Mouse (Mus musculus) neural tube, embryonic 14.5 days (tissue): ENCODE data around the gene Mon2. TPM values are rescaled to one million over a fixed set of nuclear protein-coding genes. Genes with fewer than 3 reads are reported as not detected.

Experiments used
- ATAC-seq: fragments of 200-750 bp; cut with Nextera tagmentation; 2 replicates; pipeline ENCODE4 v1.8.0; 2017; ENCODE audit warnings: low read depth, mild to moderate bottlenecking, moderate TSS enrichment, moderate library complexity
- H3K27ac ChIP-seq: fragments of 300-500 bp; sonication (generic); 2 replicates; pipeline ENCODE4 v1.5.1; 2014; ENCODE audit warnings: low read depth, mild to moderate bottlenecking, control low read depth, low read length, moderate library complexity, mixed read lengths
- H3K27me3 ChIP-seq: fragments of 300-500 bp; sonication (generic); 2 replicates; pipeline ENCODE4 v1.6.1; 2014; ENCODE audit warnings: low read length; ENCODE audit not compliant: control insufficient read depth, insufficient read depth
- H3K36me3 ChIP-seq: fragments of 300-500 bp; sonication (generic); 2 replicates; pipeline ENCODE4 v1.6.1; 2014; ENCODE audit warnings: low read length, mixed read lengths; ENCODE audit not compliant: control insufficient read depth, insufficient read depth
- H3K4me1 ChIP-seq: fragments of 300-500 bp; sonication (generic); 2 replicates; pipeline ENCODE4 v1.6.1; 2014; ENCODE audit warnings: low read length; ENCODE audit not compliant: control insufficient read depth, insufficient read depth
- H3K4me2 ChIP-seq: fragments of 300-500 bp; sonication (generic); 2 replicates; pipeline ENCODE4 v1.6.1; 2014; ENCODE audit warnings: mild to moderate bottlenecking, low read depth, low read length, control low read depth
- H3K4me3 ChIP-seq: fragments of 300-500 bp; sonication (generic); 2 replicates; pipeline ENCODE4 v1.5.1; 2014; ENCODE audit warnings: low read depth, low read length, control low read depth, mixed read lengths
- H3K9ac ChIP-seq: fragments of 300-500 bp; sonication (generic); replicated peaks from 2 replicates; pipeline ENCODE4 v1.6.1; 2014; ENCODE audit warnings: low read depth, mild to moderate bottlenecking, control low read depth, low read length, mixed read lengths
- H3K9me3 ChIP-seq: fragments of 300-500 bp; sonication (generic); 2 replicates; pipeline ENCODE4 v1.6.1; 2016; ENCODE audit warnings: low read length; ENCODE audit not compliant: control insufficient read depth
- WGBS: fragments of 180-500 bp; shearing (Covaris S2); extraction: QIAGEN DNeasy Blood & Tissue Kit; methylation state at CpG from one replicate; pipeline ENCODE4 v1.1.7; 2014; 5-methylcytosine and 5-hydroxymethylcytosine counted together
- microRNA counts: library from miRNA; unstranded; fragments of <30 nt; microRNA quantifications from one replicate; lab custom pipeline; 2016
- microRNA-seq: library from miRNA; unstranded; fragments of <30 nt; microRNA quantifications from one replicate; pipeline ENCODE4, GENCODE M21; 2016
- polyA plus RNA-seq: library from polyadenylated mRNA; unstranded; fragments of >200 nt; fragmentation: Nextera tagmentation; extraction: Ambion mirVana; gene quantifications from 2 replicates; pipeline ENCODE4 v1.2.1, GENCODE M21; 2014

The Mon2 gene
- polyA plus RNA-seq, 1 experiment from 2014 or later: 34.7 TPM

GRCm38 (mm10) chr10:122958699-122959098 lies 117.6 kb downstream of the Mon2 start:
- H3K9ac ChIP-seq: no peak overlapping the region
- WGBS: 89% methylated on average over 5 of the region's 5 CpGs
- no peak overlapping the region for H3K27ac ChIP-seq
- no peak overlapping the region for H3K4me2 ChIP-seq
- ATAC-seq: no peak
- no peaks in the 10 kb centered on the region for H3K27me3 ChIP-seq
- no peaks in the 10 kb centered on the region for H3K36me3 ChIP-seq
- no peaks in the 10 kb centered on the region for H3K9me3 ChIP-seq
- peaks cover 7% of the 10 kb centered on the region for H3K4me1 ChIP-seq
- H3K4me3 ChIP-seq: no peak overlapping the region

GRCm38 (mm10) chr10:122957918-122958317 lies 118.4 kb downstream of the Mon2 start:
- no peak overlapping the region for H3K4me2 ChIP-seq
- ATAC-seq: no peak
- H3K4me1 ChIP-seq: no peaks in the 10 kb centered on the region
- no peak overlapping the region for H3K4me3 ChIP-seq
- H3K27ac ChIP-seq: no peak overlapping the region
- no peak overlapping the region for H3K9ac ChIP-seq
- H3K27me3 ChIP-seq: no peaks in the 10 kb centered on the region
- no peaks in the 10 kb centered on the region for H3K9me3 ChIP-seq
- no peaks in the 10 kb centered on the region for H3K36me3 ChIP-seq
- WGBS: 93% methylated on average over 2 of the region's 2 CpGs

GRCm38 (mm10) chr10:122953576-122953975 lies 122.7 kb downstream of the Mon2 start:
- H3K36me3 ChIP-seq: no peaks in the 10 kb centered on the region
- no peak for ATAC-seq
- H3K4me2 ChIP-seq: no peak overlapping the region
- no peak overlapping the region for H3K27ac ChIP-seq
- no peak overlapping the region for H3K4me3 ChIP-seq
- H3K9ac ChIP-seq: no peak overlapping the region
- H3K27me3 ChIP-seq: no peaks in the 10 kb centered on the region
- 94% methylated on average over 9 of the region's 9 CpGs for WGBS
- H3K4me1 ChIP-seq: no peaks in the 10 kb centered on the region
- no peaks in the 10 kb centered on the region for H3K9me3 ChIP-seq

- Histone ChIP-seq H3K4me1 (no peaks in the 10 kb centered on the region), H3K27me3 (no peaks in the 10 kb centered on the region), H3K4me3 (no peak overlapping the region), H3K9me3 (no peaks in the 10 kb centered on the region), H3K4me2 (no peak overlapping the region), H3K36me3 (no peaks in the 10 kb centered on the region), H3K27ac (no peak overlapping the region), H3K9ac (no peak overlapping the region)
- WGBS: 42% methylated on average over 6 of the region's 6 CpGs
- ATAC-seq: no peak
Measured at GRCm38 (mm10) chr10:122950966-122951365, 125.3 kb downstream of the Mon2 start.

- no peaks in the 10 kb centered on the region for H3K27me3 ChIP-seq
- ATAC-seq: no peak
- no peak overlapping the region for H3K27ac ChIP-seq
- no peak overlapping the region for H3K9ac ChIP-seq
- no peaks in the 10 kb centered on the region for H3K4me1 ChIP-seq
- no peak overlapping the region for H3K4me3 ChIP-seq
- H3K36me3 ChIP-seq: no peaks in the 10 kb centered on the region
- H3K4me2 ChIP-seq: no peak overlapping the region
- WGBS: 79% methylated on average over 5 of the region's 5 CpGs
- H3K9me3 ChIP-seq: no peaks in the 10 kb centered on the region
Measured at GRCm38 (mm10) chr10:122944888-122945287, 131.4 kb downstream of the Mon2 start.

- Histone ChIP-seq H3K9me3 (no peaks in the 10 kb centered on the region), H3K4me3 (no peak overlapping the region), H3K4me1 (no peaks in the 10 kb centered on the region), H3K4me2 (no peak overlapping the region), H3K27ac (no peak overlapping the region; the same call in 1 of the 2 replicates), H3K27me3 (no peaks in the 10 kb centered on the region), H3K36me3 (no peaks in the 10 kb centered on the region), H3K9ac (no peak overlapping the region)
- WGBS: 36% methylated on average over 6 of the region's 6 CpGs
- no peak for ATAC-seq
Measured at GRCm38 (mm10) chr10:122943824-122944223, 132.5 kb downstream of the Mon2 start.

GRCm38 (mm10) chr10:122942771-122943170 lies 133.5 kb downstream of the Mon2 start:
- WGBS: 91% methylated on average over 7 of the region's 7 CpGs
- no peak overlapping the region for H3K9ac ChIP-seq
- no peaks in the 10 kb centered on the region for H3K9me3 ChIP-seq
- no peaks in the 10 kb centered on the region for H3K4me1 ChIP-seq
- no peak overlapping the region for H3K4me2 ChIP-seq
- no peak overlapping the region for H3K27ac ChIP-seq
- ATAC-seq: no peak
- H3K4me3 ChIP-seq: no peak overlapping the region
- no peaks in the 10 kb centered on the region for H3K27me3 ChIP-seq
- H3K36me3 ChIP-seq: no peaks in the 10 kb centered on the region

MicroRNAs encoded within 50 kb of the gene (microRNA counts, 519-probe panel; counts per million panel counts)
- 6,798 counts per million, percentile 95 among the panel's probes with 10 or more counts for microRNA mmu-let-7i (lab: Ali Mortazavi, UCI)

Small RNA genes within 50 kb of the gene (microRNA-seq; reads per million reads assigned to microRNA genes)
- gene Mirlet7i: 19,597 reads per million, percentile 98 among the genes with 10 or more reads in this experiment

Other genes starting within 250 kb of the Mon2 start
- gene Usp15, start 120.5 kb upstream of the Mon2 start, polyA plus RNA-seq: 95.5 and 106 TPM in 2 replicates
- 42.8 and 43.9 TPM in 2 replicates for gene Fam19a2, start 187.5 kb upstream of the Mon2 start, polyA plus RNA-seq